Mouse (Mus musculus): ENCODE measurements around the gene Spc25. TPM values are rescaled to one million over a fixed set of nuclear protein-coding genes. Genes with fewer than 3 reads are reported as not detected.

Gene Spc25
- polyA plus RNA-seq, 1 experiment from 2014 or later: 137 TPM

DNA sequence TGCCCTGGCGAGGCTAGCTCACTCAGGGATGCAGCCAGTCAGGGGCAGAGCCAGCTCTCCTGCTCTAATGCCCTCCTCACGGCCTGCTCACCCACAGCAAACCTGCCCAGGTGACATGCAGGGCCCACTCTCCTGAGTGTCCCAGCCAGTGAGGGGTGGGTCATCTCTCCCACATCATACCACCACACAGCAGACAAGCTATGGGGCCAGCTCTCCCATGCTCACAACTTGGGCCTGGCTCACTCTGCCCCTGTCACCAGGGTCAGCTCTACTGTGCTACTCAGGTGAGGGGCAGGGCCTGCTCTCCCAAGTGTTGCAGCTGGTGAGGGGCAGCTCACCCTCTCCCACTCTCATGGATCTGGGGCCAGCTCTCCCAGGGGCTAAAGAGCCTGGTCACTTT, 18.0 kb downstream of the Spc25 start:
- 100% methylated on average over 2 of the region's 2 CpGs for WGBS
- Histone ChIP-seq H3K27me3 (ENCODE audit: control insufficient read depth, insufficient read depth, low read length) (no peaks in the 10 kb centered on the region), H3K4me3 (ENCODE audit: control insufficient read depth in 1 of 2, insufficient read depth in 1 of 2, low read depth in 1 of 2, low read length in 2 of 2) (no peak overlapping the region), H3K36me3 (ENCODE audit: control insufficient read depth, insufficient read depth, low read length) (peaks cover 12% of the 10 kb centered on the region), H3K27ac (replicated peaks in 1 of 2; ENCODE audit: control insufficient read depth in 1 of 2, insufficient read depth in 1 of 2, low read depth in 2 of 2, low read length in 2 of 2) (no peak overlapping the region), H3K9me3 (ENCODE audit: control insufficient read depth, low read length) (no peaks in the 10 kb centered on the region), H3K4me1 (ENCODE audit: control insufficient read depth in 2 of 2, insufficient read depth in 2 of 2, low read length in 2 of 2) (no peaks in the 10 kb centered on the region), H3K9ac (ENCODE audit: low read length) (no peak overlapping the region), H3K4me2 (ENCODE audit: low read length) (no peak overlapping the region)
- ATAC-seq (ENCODE audit: insufficient number of reproducible peaks, insufficient read depth, low FRiP score, low read depth): no peak

DNA sequence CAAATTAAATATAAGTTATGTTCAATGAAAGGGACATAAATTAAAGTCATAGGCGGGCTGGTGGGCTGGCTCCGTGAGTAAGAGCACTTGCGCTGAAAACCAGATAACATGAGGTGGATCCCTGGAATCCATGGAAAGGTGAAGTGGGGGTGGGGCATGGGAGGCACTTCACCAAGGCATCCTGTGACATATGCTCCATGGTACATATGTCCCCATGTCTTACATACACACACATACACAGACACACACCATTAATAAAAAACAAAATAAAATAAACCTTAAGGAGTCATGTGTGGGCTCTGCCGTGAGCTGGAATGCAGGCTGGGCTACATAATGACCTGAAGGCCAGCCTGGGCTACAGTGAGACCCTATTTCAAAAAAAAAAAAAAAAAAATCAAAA, 26.3 kb downstream of the Spc25 start:
- no peak overlapping the region for H3K9ac ChIP-seq (ENCODE audit: low read length)
- H3K27ac ChIP-seq (replicated peaks in 1 of 2; ENCODE audit: control insufficient read depth in 1 of 2, insufficient read depth in 1 of 2, low read depth in 2 of 2, low read length in 2 of 2): no peak overlapping the region
- no peak for ATAC-seq (ENCODE audit: insufficient number of reproducible peaks, insufficient read depth, low FRiP score, low read depth)
- H3K36me3 ChIP-seq (ENCODE audit: control insufficient read depth, insufficient read depth, low read length): no peaks in the 10 kb centered on the region
- H3K4me1 ChIP-seq (ENCODE audit: control insufficient read depth in 2 of 2, insufficient read depth in 2 of 2, low read length in 2 of 2): no peaks in the 10 kb centered on the region
- H3K9me3 ChIP-seq (ENCODE audit: control insufficient read depth, low read length): no peaks in the 10 kb centered on the region
- H3K4me3 ChIP-seq (ENCODE audit: control insufficient read depth in 1 of 2, insufficient read depth in 1 of 2, low read depth in 1 of 2, low read length in 2 of 2): no peak overlapping the region
- H3K4me2 ChIP-seq (ENCODE audit: low read length): no peak overlapping the region
- H3K27me3 ChIP-seq (ENCODE audit: control insufficient read depth, insufficient read depth, low read length): no peaks in the 10 kb centered on the region
- 82% methylated on average over 4 of the region's 4 CpGs for WGBS

DNA sequence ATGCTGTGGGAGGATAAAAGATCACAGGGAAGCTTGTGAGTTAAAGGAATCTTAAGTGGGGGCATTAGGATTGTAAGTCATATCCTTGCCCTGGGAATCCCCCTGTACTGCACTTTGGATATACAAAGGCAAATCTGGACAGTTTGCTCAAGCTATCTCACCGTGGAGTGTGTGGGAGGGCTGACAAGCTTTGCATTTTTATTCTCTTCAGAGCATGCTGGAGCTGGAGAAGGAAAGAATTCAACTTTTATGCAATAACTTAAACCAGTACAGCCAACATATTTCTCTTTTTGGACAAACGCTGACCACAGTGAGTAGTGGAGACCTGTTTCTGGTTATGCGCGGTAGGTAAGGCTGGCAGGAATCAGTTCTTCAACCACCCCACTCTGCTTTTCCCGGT, 30.7 kb downstream of the Spc25 start:
- Histone ChIP-seq H3K9ac (ENCODE audit: low read length) (no peak overlapping the region), H3K4me3 (ENCODE audit: control insufficient read depth in 1 of 2, insufficient read depth in 1 of 2, low read depth in 1 of 2, low read length in 2 of 2) (no peak overlapping the region), H3K27ac (replicated peaks in 1 of 2; ENCODE audit: control insufficient read depth in 1 of 2, insufficient read depth in 1 of 2, low read depth in 2 of 2, low read length in 2 of 2) (no peak overlapping the region), H3K9me3 (ENCODE audit: control insufficient read depth, low read length) (peaks cover 4% of the 10 kb centered on the region; the same call in 1 of the 2 replicates), H3K4me1 (ENCODE audit: control insufficient read depth in 2 of 2, insufficient read depth in 2 of 2, low read length in 2 of 2) (no peaks in the 10 kb centered on the region), H3K27me3 (ENCODE audit: control insufficient read depth, insufficient read depth, low read length) (no peaks in the 10 kb centered on the region), H3K36me3 (ENCODE audit: control insufficient read depth, insufficient read depth, low read length) (no peaks in the 10 kb centered on the region), H3K4me2 (ENCODE audit: low read length) (no peak overlapping the region)
- no peak for ATAC-seq (ENCODE audit: insufficient number of reproducible peaks, insufficient read depth, low FRiP score, low read depth)
- 72% methylated on average over 5 of the region's 5 CpGs for WGBS

DNA sequence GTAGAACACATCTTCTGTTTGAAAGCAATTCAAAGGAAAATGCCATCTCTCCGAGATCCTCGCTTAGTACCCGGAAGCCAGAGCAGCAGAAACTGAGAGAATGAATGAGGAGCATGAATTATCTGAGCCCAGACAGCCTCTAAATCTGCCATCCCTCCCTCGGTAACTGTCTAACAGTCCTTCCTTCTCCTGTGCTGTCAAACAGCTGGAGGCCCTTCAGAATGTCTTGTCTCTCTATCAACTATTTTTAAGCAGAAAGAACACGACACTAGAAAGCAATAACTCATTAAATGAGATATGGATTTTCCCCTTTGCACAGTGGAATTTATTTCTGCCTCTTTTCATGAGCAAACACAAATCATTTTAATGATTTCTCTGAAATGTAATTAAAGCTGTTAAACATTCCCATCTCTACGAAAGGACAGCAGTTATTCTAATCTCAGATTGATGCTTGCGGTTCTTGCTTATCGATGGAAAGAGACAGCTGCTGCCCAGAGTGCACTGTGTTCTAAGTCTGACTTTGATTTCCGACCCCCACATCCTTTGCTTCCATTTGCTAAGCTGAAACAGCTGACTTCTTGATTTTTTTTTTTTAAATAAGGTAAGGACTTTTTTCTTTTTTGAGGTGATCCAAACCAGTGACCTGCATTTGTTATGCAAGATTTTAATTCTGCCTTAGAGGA, 35.5 kb downstream of the Spc25 start:
- no peaks in the 10 kb centered on the region for H3K27me3 ChIP-seq (ENCODE audit: control insufficient read depth, insufficient read depth, low read length)
- no peak overlapping the region for H3K4me3 ChIP-seq (ENCODE audit: control insufficient read depth in 1 of 2, insufficient read depth in 1 of 2, low read depth in 1 of 2, low read length in 2 of 2)
- ATAC-seq (ENCODE audit: insufficient number of reproducible peaks, insufficient read depth, low FRiP score, low read depth): no peak
- no peaks in the 10 kb centered on the region for H3K36me3 ChIP-seq (ENCODE audit: control insufficient read depth, insufficient read depth, low read length)
- H3K4me2 ChIP-seq (ENCODE audit: low read length): no peak overlapping the region
- peaks cover 4% of the 10 kb centered on the region; the same call in 1 of the 2 replicates for H3K9me3 ChIP-seq (ENCODE audit: control insufficient read depth, low read length)
- H3K9ac ChIP-seq (ENCODE audit: low read length): no peak overlapping the region
- WGBS: 67% methylated on average over 9 of the region's 9 CpGs
- no peaks in the 10 kb centered on the region for H3K4me1 ChIP-seq (ENCODE audit: control insufficient read depth in 2 of 2, insufficient read depth in 2 of 2, low read length in 2 of 2)
- no peak overlapping the region for H3K27ac ChIP-seq (replicated peaks in 1 of 2; ENCODE audit: control insufficient read depth in 1 of 2, insufficient read depth in 1 of 2, low read depth in 2 of 2, low read length in 2 of 2)

DNA sequence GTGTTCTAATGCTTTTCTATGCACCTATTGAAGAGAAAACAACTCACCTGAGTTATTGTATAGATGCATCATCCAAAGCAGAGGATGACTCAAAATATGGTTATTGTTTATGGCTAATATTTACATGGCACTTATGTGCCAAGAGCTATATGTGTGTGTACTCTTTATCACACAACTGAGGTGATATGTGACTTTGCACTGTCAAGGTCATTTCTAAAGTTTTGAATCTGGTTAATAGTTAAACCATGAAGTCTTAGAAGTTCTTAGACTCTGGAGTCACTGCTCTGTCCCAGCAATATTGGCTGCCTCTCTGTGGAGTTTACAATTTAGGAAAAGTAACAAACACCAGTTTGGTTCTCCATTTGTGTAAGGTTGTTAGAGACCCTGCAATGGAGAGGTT, 47.1 kb downstream of the Spc25 start:
- no peaks in the 10 kb centered on the region for H3K27me3 ChIP-seq (ENCODE audit: control insufficient read depth, insufficient read depth, low read length)
- no peak overlapping the region for H3K9ac ChIP-seq (ENCODE audit: low read length)
- no peak overlapping the region for H3K27ac ChIP-seq (replicated peaks in 1 of 2; ENCODE audit: control insufficient read depth in 1 of 2, insufficient read depth in 1 of 2, low read depth in 2 of 2, low read length in 2 of 2)
- H3K36me3 ChIP-seq (ENCODE audit: control insufficient read depth, insufficient read depth, low read length): no peaks in the 10 kb centered on the region
- no peak overlapping the region for H3K4me3 ChIP-seq (ENCODE audit: control insufficient read depth in 1 of 2, insufficient read depth in 1 of 2, low read depth in 1 of 2, low read length in 2 of 2)
- H3K9me3 ChIP-seq (ENCODE audit: control insufficient read depth, low read length): no peaks in the 10 kb centered on the region
- H3K4me1 ChIP-seq (ENCODE audit: control insufficient read depth in 2 of 2, insufficient read depth in 2 of 2, low read length in 2 of 2): peaks cover 3 to 8% of the 10 kb centered on the region in 2 experiments; a peak in 2 of 4 replicates
- H3K4me2 ChIP-seq (ENCODE audit: low read length): no peak overlapping the region
- no peak for ATAC-seq (ENCODE audit: insufficient number of reproducible peaks, insufficient read depth, low FRiP score, low read depth)

DNA sequence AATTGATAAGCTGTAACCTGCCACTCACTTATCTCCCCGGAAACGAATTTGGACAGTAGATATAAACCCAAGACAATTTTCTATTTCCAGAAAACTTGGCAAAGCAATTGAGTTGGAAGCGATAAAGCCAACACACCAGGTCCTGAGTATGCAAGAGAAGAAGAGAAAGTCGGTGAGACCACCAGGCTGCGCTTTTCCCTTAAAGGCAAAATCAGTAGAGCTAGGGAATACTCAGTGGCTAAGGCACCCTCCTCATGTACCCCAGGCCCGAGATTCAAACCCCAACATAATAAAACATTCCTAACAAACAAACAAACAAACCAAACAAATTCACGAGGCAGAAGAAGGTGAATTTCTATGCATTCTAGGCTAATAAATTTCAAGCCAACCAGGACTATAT, 49.7 kb downstream of the Spc25 start:
- no peaks in the 10 kb centered on the region for H3K36me3 ChIP-seq (ENCODE audit: control insufficient read depth, insufficient read depth, low read length)
- no peak overlapping the region for H3K4me2 ChIP-seq (ENCODE audit: low read length)
- no peaks in the 10 kb centered on the region for H3K9me3 ChIP-seq (ENCODE audit: control insufficient read depth, low read length)
- H3K4me1 ChIP-seq (ENCODE audit: control insufficient read depth in 2 of 2, insufficient read depth in 2 of 2, low read length in 2 of 2): peaks cover 0 to 4% of the 10 kb centered on the region in 2 experiments; a peak in 1 of 4 replicates
- H3K27ac ChIP-seq (replicated peaks in 1 of 2; ENCODE audit: control insufficient read depth in 1 of 2, insufficient read depth in 1 of 2, low read depth in 2 of 2, low read length in 2 of 2): no peak overlapping the region
- no peaks in the 10 kb centered on the region for H3K27me3 ChIP-seq (ENCODE audit: control insufficient read depth, insufficient read depth, low read length)
- H3K4me3 ChIP-seq (ENCODE audit: control insufficient read depth in 1 of 2, insufficient read depth in 1 of 2, low read depth in 1 of 2, low read length in 2 of 2): no peak overlapping the region
- 43% methylated on average over 7 of the region's 7 CpGs for WGBS
- ATAC-seq (ENCODE audit: insufficient number of reproducible peaks, insufficient read depth, low FRiP score, low read depth): no peak
- H3K9ac ChIP-seq (ENCODE audit: low read length): no peak overlapping the region

DNA sequence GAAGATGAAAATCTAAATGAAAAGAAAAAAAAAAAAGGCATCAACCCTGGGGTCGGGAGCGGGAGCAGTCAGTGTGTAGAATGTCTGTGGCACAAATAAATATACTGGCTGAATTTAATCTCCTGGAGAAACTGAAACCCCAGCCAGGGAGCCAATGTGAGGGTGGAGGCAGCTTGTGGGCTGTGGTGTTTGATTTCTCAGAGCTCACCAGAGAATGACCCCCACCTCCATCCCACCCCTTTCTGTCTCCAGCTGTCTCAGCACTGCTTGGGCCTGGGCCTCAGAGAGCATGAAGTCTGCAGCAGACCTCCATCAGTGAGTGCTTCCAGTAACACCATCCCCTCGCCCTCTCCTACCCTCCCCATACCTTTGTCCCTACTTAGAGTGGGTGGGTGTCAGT, 50.1 kb downstream of the Spc25 start:
- H3K4me3 ChIP-seq (ENCODE audit: control insufficient read depth in 1 of 2, insufficient read depth in 1 of 2, low read depth in 1 of 2, low read length in 2 of 2): no peak overlapping the region
- no peaks in the 10 kb centered on the region for H3K36me3 ChIP-seq (ENCODE audit: control insufficient read depth, insufficient read depth, low read length)
- no peak overlapping the region for H3K9ac ChIP-seq (ENCODE audit: low read length)
- WGBS: 66% methylated on average over 3 of the region's 3 CpGs
- H3K4me2 ChIP-seq (ENCODE audit: low read length): no peak overlapping the region
- H3K27ac ChIP-seq (replicated peaks in 1 of 2; ENCODE audit: control insufficient read depth in 1 of 2, insufficient read depth in 1 of 2, low read depth in 2 of 2, low read length in 2 of 2): no peak overlapping the region
- no peaks in the 10 kb centered on the region for H3K9me3 ChIP-seq (ENCODE audit: control insufficient read depth, low read length)
- no peaks in the 10 kb centered on the region for H3K27me3 ChIP-seq (ENCODE audit: control insufficient read depth, insufficient read depth, low read length)
- no peak for ATAC-seq (ENCODE audit: insufficient number of reproducible peaks, insufficient read depth, low FRiP score, low read depth)
- peaks cover 0 to 4% of the 10 kb centered on the region in 2 experiments; a peak in 1 of 4 replicates for H3K4me1 ChIP-seq (ENCODE audit: control insufficient read depth in 2 of 2, insufficient read depth in 2 of 2, low read length in 2 of 2)

DNA sequence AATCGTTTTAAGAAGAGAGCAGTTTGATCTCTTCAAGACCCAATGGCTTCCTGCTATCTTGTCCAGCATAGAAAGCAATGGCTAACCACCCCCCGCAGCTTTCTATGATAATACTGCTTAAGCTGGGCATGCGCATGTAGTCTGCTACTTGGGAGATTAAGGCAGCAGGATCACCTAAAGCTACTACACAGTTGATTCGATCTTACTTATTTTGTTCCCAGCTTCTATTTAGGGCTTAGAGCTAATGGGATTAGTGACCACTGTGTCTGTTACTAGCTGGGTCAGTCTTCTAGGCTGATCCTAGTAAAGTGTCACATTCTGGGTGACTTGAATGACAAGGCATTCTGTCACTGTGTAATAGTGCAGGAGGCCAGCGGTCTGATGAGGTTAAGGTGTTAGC, 55.2 kb downstream of the Spc25 start:
- no peak for ATAC-seq (ENCODE audit: insufficient number of reproducible peaks, insufficient read depth, low FRiP score, low read depth)
- no peaks in the 10 kb centered on the region for H3K9me3 ChIP-seq (ENCODE audit: control insufficient read depth, low read length)
- WGBS: 59% methylated on average over 5 of the region's 5 CpGs

More for the DNA sequence above, 55.2 kb downstream of the Spc25 start:
- Histone ChIP-seq H3K27me3 (ENCODE audit: control insufficient read depth, insufficient read depth, low read length) (no peaks in the 10 kb centered on the region), H3K4me1 (ENCODE audit: control insufficient read depth in 2 of 2, insufficient read depth in 2 of 2, low read length in 2 of 2) (no peaks in the 10 kb centered on the region), H3K9ac (ENCODE audit: low read length) (no peak overlapping the region), H3K4me2 (ENCODE audit: low read length) (no peak overlapping the region), H3K4me3 (ENCODE audit: control insufficient read depth in 1 of 2, insufficient read depth in 1 of 2, low read depth in 1 of 2, low read length in 2 of 2) (no peak overlapping the region), H3K36me3 (ENCODE audit: control insufficient read depth, insufficient read depth, low read length) (no peaks in the 10 kb centered on the region), H3K27ac (replicated peaks in 1 of 2; ENCODE audit: control insufficient read depth in 1 of 2, insufficient read depth in 1 of 2, low read depth in 2 of 2, low read length in 2 of 2) (no peak overlapping the region)
